9 mouse cellular contexts compared by ENCODE assay signal in genomic region chr16:23985467-23985861, GRCm38 (mm10). TPM values are rescaled to one million over a fixed set of nuclear protein-coding genes. Genes with fewer than 3 reads are reported as not detected.
DNase-seq lines count a peak whose midpoint lies in the region; ATAC-seq lines count a peak whose summit lies in the region.
"Had no signal": no experiment of that assay in that cellular context is flagged by ENCODE, and none has a peak within 500 bp of the region (broad histone marks: within the 10 kb centered on the region; RNA-seq: fewer than 3 reads in every experiment).

No protein-coding gene starts in this region.

- DNase-seq in embryo, embryonic 10 days (ENCODE audit: low spot score) = peak; percentile 64
- DNase-seq in embryo, embryonic 9.5 days (ENCODE audit: extremely low spot score) = no peak
- peak; percentile 83 to 84 for DNase-seq in B cell, adult 2 months
- DNase-seq in cerebellum, adult 9-11 months = peak; percentile 46
- DNase-seq in natural killer cell, adult 2 months (ENCODE audit: low spot score in 2 of 2) = peak; percentile 70 to 77
- no peak for DNase-seq in MN1 (ENCODE audit: low spot score)

- WGBS in heart, embryonic 16.5 days = 5% methylated on average over 6 of the region's 6 CpGs
- WGBS in limb, embryonic 15.5 days = under 1% methylated on average over 6 of the region's 6 CpGs

- H3K27me3 ChIP-seq in heart, embryonic 16.5 days (ENCODE audit: control insufficient read depth, insufficient read depth, low read length) = peaks cover 1% of the 10 kb centered on the region; the same call in 1 of the 2 replicates
- peaks cover 5% of the 10 kb centered on the region for H3K27me3 ChIP-seq in limb, embryonic 15.5 days

- ATAC-seq in heart, embryonic 16.5 days (replicated peaks; ENCODE audit: extremely low read depth, insufficient read depth, low FRiP score) = no peak
- ATAC-seq in limb, embryonic 15.5 days (ENCODE audit: insufficient number of reproducible peaks, low FRiP score, low TSS enrichment, low read depth) = no peak

- no peaks in the 10 kb centered on the region for H3K9me3 ChIP-seq in heart, embryonic 16.5 days (replicated peaks; ENCODE audit: control insufficient read depth, low read length)
- H3K9me3 ChIP-seq in limb, embryonic 15.5 days = no peaks in the 10 kb centered on the region

- peak overlapping the region; percentile 41; the same call in 1 of the 2 replicates for H3K27ac ChIP-seq in heart, embryonic 16.5 days (ENCODE audit: low read length)
- no peak overlapping the region; the same call in 1 of the 2 replicates for H3K27ac ChIP-seq in limb, embryonic 15.5 days

- peak overlapping the region; percentile 98 for H3K4me2 ChIP-seq in heart, embryonic 16.5 days (ENCODE audit: low read depth, low read length)
- peak overlapping the region; percentile 77 for H3K4me2 ChIP-seq in limb, embryonic 15.5 days

- H3K36me3 ChIP-seq in heart, embryonic 16.5 days (ENCODE audit: control insufficient read depth, insufficient read depth) = no peaks in the 10 kb centered on the region
- no peaks in the 10 kb centered on the region for H3K36me3 ChIP-seq in limb, embryonic 15.5 days
- H3K36me3 ChIP-seq: G1E had no signal

- H3K4me3 ChIP-seq in heart, embryonic 16.5 days (ENCODE audit: low read length) = peak overlapping the region; percentile 58
- peak overlapping the region; percentile 78 for H3K4me3 ChIP-seq in limb, embryonic 15.5 days

- peaks cover 40% of the 10 kb centered on the region for H3K4me1 ChIP-seq in heart, embryonic 16.5 days (ENCODE audit: control insufficient read depth, insufficient read depth, low read length)
- peaks cover 54% of the 10 kb centered on the region for H3K4me1 ChIP-seq in limb, embryonic 15.5 days

- H3K9ac ChIP-seq in heart, embryonic 16.5 days (ENCODE audit: low read length) = peak overlapping the region; percentile 77
- no peak overlapping the region for H3K9ac ChIP-seq in limb, embryonic 15.5 days

RNA-seq across cellular contexts. Expression of gene Gm37419, which starts 2.8 kb away (rescaled TPM):
- not detected in 2 replicates for polyA plus RNA-seq in heart, embryonic 16.5 days (2015; fragmentation: Nextera tagmentation; extraction: Ambion mirVana)
- not detected in 2 replicates for polyA plus RNA-seq in limb, embryonic 15.5 days (2015; fragmentation: Nextera tagmentation; extraction: Ambion mirVana)
- polyA plus RNA-seq: G1E had no signal

RNA-seq across cellular contexts. Expression of gene Bcl6, which starts 3.2 kb away (rescaled TPM):
- polyA plus RNA-seq in heart, embryonic 16.5 days (2015; fragmentation: Nextera tagmentation; extraction: Ambion mirVana) = 0.81 and 1.2 TPM in 2 replicates
- polyA plus RNA-seq in limb, embryonic 15.5 days (2015; fragmentation: Nextera tagmentation; extraction: Ambion mirVana) = 3.6 and 4.2 TPM in 2 replicates
- polyA plus RNA-seq: G1E had no signal

RNA-seq across cellular contexts. Expression of gene Rtp2, which starts 53.3 kb away (rescaled TPM):
- polyA plus RNA-seq in heart, embryonic 16.5 days (2015; fragmentation: Nextera tagmentation; extraction: Ambion mirVana) = not detected in 2 replicates
- polyA plus RNA-seq in limb, embryonic 15.5 days (2015; fragmentation: Nextera tagmentation; extraction: Ambion mirVana) = not detected in 2 replicates
- polyA plus RNA-seq: G1E had no signal

Comparison
In these comparisons a context has a peak if more than half of its experiments do, and no peak if none do; other contexts are left out.
1. DNase-seq: peak in embryo, embryonic 10 days (single experiment), B cell, adult 2 months (2 of 2), cerebellum, adult 9-11 months (single experiment) and natural killer cell, adult 2 months (2 of 2); none in embryo, embryonic 9.5 days (single experiment) and MN1 (single experiment).